Mouse (Mus musculus) midbrain, postnatal 0 days (tissue): ENCODE data around the gene Ccdc148. TPM values are rescaled to one million over a fixed set of nuclear protein-coding genes. Genes with fewer than 3 reads are reported as not detected.

Experiments used
- ATAC-seq: fragments of 200-750 bp; cut with Nextera tagmentation; 2 replicates; pipeline ENCODE4 v1.8.0; 2017; ENCODE audit warnings: moderate number of reproducible peaks, mild to moderate bottlenecking, moderate TSS enrichment, moderate library complexity; ENCODE audit not compliant: low FRiP score
- DNase-seq: peaks from one replicate; pipeline ENCODE4 v3.0.0-alpha.2; 2015; ENCODE audit warnings: low spot score
- H3K27ac ChIP-seq: fragments of 300-500 bp; sonication (generic); 2 replicates; pipeline ENCODE4 v1.5.1; 2014; ENCODE audit warnings: low read depth, mild to moderate bottlenecking, low read length, mixed read lengths
- H3K27me3 ChIP-seq: fragments of 300-500 bp; sonication (generic); 2 replicates; pipeline ENCODE4 v1.6.1; 2014; ENCODE audit warnings: low read length, control low read depth, mixed read lengths; ENCODE audit not compliant: insufficient read depth
- H3K36me3 ChIP-seq: fragments of 300-500 bp; sonication (generic); 2 replicates; pipeline ENCODE4 v1.6.1; 2014; ENCODE audit warnings: low read length, control low read depth, mixed read lengths; ENCODE audit not compliant: insufficient read depth
- H3K4me1 ChIP-seq: fragments of 300-500 bp; sonication (generic); 2 replicates; pipeline ENCODE4 v1.6.1; 2014; ENCODE audit warnings: mild to moderate bottlenecking, control low read depth, antibody characterized with exemption, low read length, mixed read lengths; ENCODE audit not compliant: insufficient read depth
- H3K4me2 ChIP-seq: fragments of 300-500 bp; sonication (generic); 2 replicates; pipeline ENCODE4 v1.6.1; 2014; ENCODE audit warnings: low read depth, mild to moderate bottlenecking, low read length, mixed read lengths; ENCODE audit not compliant: poor library complexity, severe bottlenecking
- H3K4me3 ChIP-seq: fragments of 300-500 bp; sonication (generic); 2 replicates; pipeline ENCODE4 v1.5.1; 2014; ENCODE audit warnings: low read depth, mild to moderate bottlenecking, low read length, moderate library complexity
- H3K9ac ChIP-seq: fragments of 300-500 bp; sonication (generic); replicated peaks from 2 replicates; pipeline ENCODE4 v1.6.1; 2014; ENCODE audit warnings: mild to moderate bottlenecking, low read length, moderate library complexity, mixed read lengths; ENCODE audit not compliant: poor library complexity, severe bottlenecking
- H3K9me3 ChIP-seq: fragments of 300-500 bp; sonication (generic); 2 replicates; pipeline ENCODE4 v1.6.1; 2016; ENCODE audit warnings: low read length, control low read depth
- CTCF ChIP-seq: IDR thresholded peaks from 2 replicates; pipeline ENCODE4 v1.5.1; 2016; ENCODE audit warnings: antibody characterized with exemption, mild to moderate bottlenecking
- WGBS: fragments of 180-500 bp; shearing (Covaris S2); extraction: QIAGEN DNeasy Blood & Tissue Kit; methylation state at CpG from one replicate; pipeline ENCODE4 v1.1.7; 2014; 5-methylcytosine and 5-hydroxymethylcytosine counted together
- polyA plus RNA-seq: library from polyadenylated mRNA; unstranded; fragments of >200 nt; fragmentation: Nextera tagmentation; extraction: Ambion mirVana; gene quantifications from 2 replicates; pipeline ENCODE4 v1.2.1, GENCODE M21; 2015
- total RNA-seq: library from RNA; depleted of rRNA; stranded (reverse); fragments of >200 nt; gene quantifications from 2 replicates; pipeline ENCODE4 v1.2.3, GENCODE M21; 2014

The Ccdc148 gene
- total and polyA plus RNA-seq, 2 experiments from 2014 or later: 5.3 to 7.7 TPM

GRCm38 (mm10) chr2:58794489-58794888 lies 366.0 kb downstream of the Ccdc148 start:
- ATAC-seq (no peak), DNase-seq (no peak)
- no peak for TF ChIP-seq CTCF
- H3K36me3 ChIP-seq: no peaks in the 10 kb centered on the region
- WGBS: 84% methylated on average over 15 of the region's 15 CpGs
- no peak overlapping the region for H3K27ac ChIP-seq
- H3K4me3 ChIP-seq: no peak overlapping the region
- H3K4me2 ChIP-seq: no peak overlapping the region
- H3K27me3 ChIP-seq: no peaks in the 10 kb centered on the region
- H3K4me1 ChIP-seq: no peaks in the 10 kb centered on the region
- H3K9ac ChIP-seq: no peak overlapping the region
- no peaks in the 10 kb centered on the region for H3K9me3 ChIP-seq

GRCm38 (mm10) chr2:58790361-58790760 lies 370.1 kb downstream of the Ccdc148 start:
- no peak for ATAC-seq
- no peak for TF ChIP-seq CTCF
- WGBS: 77% methylated on average over 4 of the region's 4 CpGs

GRCm38 (mm10) chr2:58789934-58790333 lies 370.5 kb downstream of the Ccdc148 start:
- H3K4me2 ChIP-seq: no peak overlapping the region
- no peak overlapping the region for H3K9ac ChIP-seq
- H3K9me3 ChIP-seq: no peaks in the 10 kb centered on the region
- no peaks in the 10 kb centered on the region for H3K36me3 ChIP-seq
- H3K4me3 ChIP-seq: no peak overlapping the region
- H3K4me1 ChIP-seq: no peaks in the 10 kb centered on the region
- DNase-seq (no peak), ATAC-seq (no peak)
- H3K27me3 ChIP-seq: no peaks in the 10 kb centered on the region
- 88% methylated on average over 7 of the region's 7 CpGs for WGBS
- TF ChIP-seq CTCF: no peak
- no peak overlapping the region for H3K27ac ChIP-seq

More at GRCm38 (mm10) chr2:58790361-58790760, 370.1 kb downstream of the Ccdc148 start:
- no peaks in the 10 kb centered on the region for H3K36me3 ChIP-seq
- no peak overlapping the region for H3K4me3 ChIP-seq
- DNase-seq: no peak
- H3K27me3 ChIP-seq: no peaks in the 10 kb centered on the region
- no peak overlapping the region for H3K4me2 ChIP-seq
- no peak overlapping the region for H3K9ac ChIP-seq
- no peaks in the 10 kb centered on the region for H3K4me1 ChIP-seq
- no peak overlapping the region for H3K27ac ChIP-seq
- H3K9me3 ChIP-seq: no peaks in the 10 kb centered on the region

GRCm38 (mm10) chr2:58787360-58787759 lies 373.1 kb downstream of the Ccdc148 start:
- Histone ChIP-seq H3K36me3 (no peaks in the 10 kb centered on the region), H3K9me3 (no peaks in the 10 kb centered on the region), H3K27ac (no peak overlapping the region), H3K27me3 (no peaks in the 10 kb centered on the region), H3K9ac (no peak overlapping the region), H3K4me3 (no peak overlapping the region), H3K4me2 (no peak overlapping the region), H3K4me1 (no peaks in the 10 kb centered on the region)
- WGBS: 43% methylated on average over 7 of the region's 7 CpGs
- no peak for DNase-seq
- TF ChIP-seq CTCF: no peak
- no peak for ATAC-seq

- Histone ChIP-seq H3K9ac (no peak overlapping the region), H3K27ac (no peak overlapping the region), H3K4me2 (no peak overlapping the region), H3K9me3 (no peaks in the 10 kb centered on the region), H3K27me3 (no peaks in the 10 kb centered on the region), H3K36me3 (no peaks in the 10 kb centered on the region), H3K4me1 (no peaks in the 10 kb centered on the region), H3K4me3 (no peak overlapping the region)
- no peak for TF ChIP-seq CTCF
- 62% methylated on average over 8 of the region's 8 CpGs for WGBS
- no peak for ATAC-seq
- no peak for DNase-seq
Observed at GRCm38 (mm10) chr2:58786681-58787080, 373.8 kb downstream of the Ccdc148 start.

- no peak for ATAC-seq
- Histone ChIP-seq H3K27me3 (no peaks in the 10 kb centered on the region), H3K4me3 (no peak overlapping the region), H3K36me3 (no peaks in the 10 kb centered on the region), H3K9me3 (no peaks in the 10 kb centered on the region), H3K9ac (no peak overlapping the region), H3K27ac (no peak overlapping the region), H3K4me2 (no peak overlapping the region), H3K4me1 (no peaks in the 10 kb centered on the region)
- TF ChIP-seq CTCF: no peak
- 82% methylated on average over 3 of the region's 3 CpGs for WGBS
- no peak for DNase-seq
Observed at GRCm38 (mm10) chr2:58786177-58786576, 374.3 kb downstream of the Ccdc148 start.
